In genomic region chr8:77231211-77231610, GRCm38 (mm10) we compare ENCODE assay signal across 19 mouse cellular contexts.
DNase-seq lines count a peak whose midpoint lies in the region; ATAC-seq and TF ChIP-seq lines count a peak whose summit lies in the region.
"Had no signal": no experiment of that assay in that cellular context is flagged by ENCODE, and none has a peak within 500 bp of the region (broad histone marks: within the 10 kb centered on the region; RNA-seq: fewer than 3 reads in every experiment).

No protein-coding gene starts in this region.

- in situ Hi-C loops in Patski (cut with MboI; ENCODE audit: low pct_unique_long_range_greater_than_20kb): no loop called here

- no peaks in the 10 kb centered on the region for H3K27me3 ChIP-seq in Patski
- H3K27me3 ChIP-seq in lung, postnatal 0 days (replicated peaks; ENCODE audit: insufficient read depth, low read length): no peaks in the 10 kb centered on the region
- H3K27me3 ChIP-seq: embryonic facial prominence, embryonic 12.5 days; forebrain, embryonic 13.5 days; forebrain, embryonic 15.5 days had no signal

- DNase-seq in 416B (ENCODE audit: low read depth) (peak; percentile 30), Patski (ENCODE audit: low read depth, low spot score) (no peak)
- DNase-seq in Muller cell, postnatal 12 days (ENCODE audit: inconsistent ontology term): peak; percentile 58
- DNase-seq in lung, postnatal 0 days (ENCODE audit: low spot score): no peak
- DNase-seq in left cerebral cortex, postnatal 36 days (ENCODE audit: low spot score in 2 of 2): no peak
- DNase-seq: adrenal gland, adult 2 months; adrenal gland, postnatal 10 days; adrenal gland, postnatal 25 days; cerebellum, adult 11-12 months; cerebellum, adult 2 months; cerebellum, adult 9-10 months; cerebellum, postnatal 10 days; cerebellum, postnatal 25 days; forebrain, postnatal 0 days had no signal

- POLR2A ChIA-PET in Patski (lab: Charles Lee): no interaction called here

- no peak overlapping the region for H3K9ac ChIP-seq in lung, postnatal 0 days (replicated peaks; ENCODE audit: low read depth)
- H3K9ac ChIP-seq: embryonic facial prominence, embryonic 12.5 days; forebrain, embryonic 13.5 days; forebrain, embryonic 15.5 days; forebrain, postnatal 0 days had no signal

- intact Hi-C loops in left cerebral cortex, postnatal 36 days (cut with DNase I): loop anchor here (10.0 kb wide), 1 partner anchor 326 kb away; no protein-coding TSS in a partner anchor

- no peak for TF ChIP-seq EP300 in lung, postnatal 0 days (IDR thresholded peaks at IDR 0.05)

- CTCF ChIA-PET in Patski (lab: Charles Lee): interaction anchor here (1.0 to 2.1 kb wide), 2 partner anchors 13 to 14 kb away, joined by 3 to 6 read pairs; no protein-coding TSS in a partner anchor

- H3K9me3 ChIP-seq in lung, postnatal 0 days (ENCODE audit: low read length): no peaks in the 10 kb centered on the region
- H3K9me3 ChIP-seq: embryonic facial prominence, embryonic 10.5 days; embryonic facial prominence, embryonic 12.5 days; forebrain, embryonic 13.5 days; forebrain, embryonic 15.5 days had no signal

- H3K4me3 ChIP-seq in lung, postnatal 0 days (ENCODE audit: low read depth, low read length): no peak overlapping the region
- H3K4me3 ChIP-seq: embryonic facial prominence, embryonic 10.5 days; embryonic facial prominence, embryonic 12.5 days; forebrain, embryonic 13.5 days; forebrain, embryonic 15.5 days had no signal

- no peaks in the 10 kb centered on the region for H3K36me3 ChIP-seq in lung, postnatal 0 days (ENCODE audit: insufficient read depth, low read length)
- H3K36me3 ChIP-seq: embryonic facial prominence, embryonic 10.5 days; embryonic facial prominence, embryonic 12.5 days; forebrain, embryonic 15.5 days had no signal

- no peak overlapping the region for H3K4me2 ChIP-seq in lung, postnatal 0 days (replicated peaks; ENCODE audit: low read depth, low read length)
- H3K4me2 ChIP-seq: embryonic facial prominence, embryonic 12.5 days; forebrain, embryonic 13.5 days; forebrain, embryonic 15.5 days had no signal

- H3K27ac ChIP-seq in lung, postnatal 0 days (ENCODE audit: low read length): no peak overlapping the region
- H3K27ac ChIP-seq: embryonic facial prominence, embryonic 10.5 days; embryonic facial prominence, embryonic 12.5 days; forebrain, embryonic 13.5 days; forebrain, embryonic 15.5 days had no signal

- TF ChIP-seq CTCF in Patski (IDR thresholded peaks at IDR 0.05): no peak
- no peak for TF ChIP-seq CTCF in lung, postnatal 0 days (IDR thresholded peaks at IDR 0.05)

- ATAC-seq in Patski: peak; percentile 87
- ATAC-seq in lung, postnatal 0 days: no peak
- ATAC-seq in cerebellum, adult (ENCODE audit: insufficient number of reproducible peaks, low FRiP score, low TSS enrichment): no peak
- ATAC-seq: forebrain, embryonic 13.5 days; forebrain, embryonic 15.5 days had no signal

- WGBS in lung, postnatal 0 days: 90% methylated on average over 1 of the region's 1 CpGs

- H3K4me1 ChIP-seq in lung, postnatal 0 days (ENCODE audit: insufficient read depth, low read depth, low read length): no peaks in the 10 kb centered on the region
- H3K4me1 ChIP-seq: embryonic facial prominence, embryonic 12.5 days had no signal

Comparison
In these comparisons a context has a peak if more than half of its experiments do, and no peak if none do; other contexts are left out.
1. DNase-seq: peak in 416B (single experiment) and Muller cell, postnatal 12 days (single experiment); none in Patski (single experiment), lung, postnatal 0 days (single experiment) and left cerebral cortex, postnatal 36 days (0 of 2).